Mouse (Mus musculus): ENCODE measurements around the gene Zfp459.
"Not testable (repeated sequence)": the region's sequence is repeated elsewhere in the genome, so short reads cannot be mapped to it uniquely, and the experiment has no call there.

DNA sequence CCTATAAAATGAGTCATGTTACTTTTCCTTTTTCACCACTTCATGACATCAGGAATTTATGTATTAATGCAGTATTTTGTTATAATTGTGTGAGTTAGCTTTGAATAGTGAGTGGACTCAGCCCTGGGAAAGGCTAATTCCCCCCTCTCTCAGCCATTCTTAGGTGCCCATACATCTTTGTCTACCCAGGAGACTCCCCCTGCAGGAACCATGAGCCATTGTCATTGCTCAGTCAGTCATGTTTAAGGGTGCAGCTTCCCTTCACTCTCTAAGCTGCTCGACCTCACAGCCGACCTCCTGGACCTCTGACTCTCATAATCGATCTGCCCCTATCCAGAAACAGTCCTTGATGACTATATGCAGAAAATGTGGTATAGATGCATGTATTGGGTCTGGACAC lies 45.0 kb downstream of the Zfp459 start:
- TF ChIP-seq CHD2 (IDR thresholded peaks at IDR 0.05; ENCODE audit: low read depth, low read length); ZNF384 (IDR thresholded peaks at IDR 0.05; ENCODE audit: low read depth, low read length); HCFC1 (IDR thresholded peaks at IDR 0.05; ENCODE audit: borderline replicate concordance, insufficient read depth, low read length); ZC3H11A (IDR thresholded peaks at IDR 0.05; ENCODE audit: borderline replicate concordance, low read depth, low read length); MAFK (IDR thresholded peaks at IDR 0.05; ENCODE audit: insufficient read depth, low read depth, low read length): not testable (repeated sequence)

All from ES-E14 (cell line).